Mouse (Mus musculus) limb, embryonic 15.5 days (tissue): ENCODE data around the gene 1700125H20Rik. TPM values are rescaled to one million over a fixed set of nuclear protein-coding genes. Genes with fewer than 3 reads are reported as not detected.

ENCODE experiments used
- ATAC-seq: fragments of 200-750 bp; cut with Nextera tagmentation; 2 replicates; pipeline ENCODE4 v1.8.0; 2017; ENCODE audit warnings: low read depth, moderate TSS enrichment; ENCODE audit not compliant: insufficient number of reproducible peaks, low FRiP score, low TSS enrichment
- H3K27ac ChIP-seq: fragments of 300-500 bp; sonication (generic); 2 replicates; pipeline ENCODE4 v1.5.1; 2015; ENCODE audit warnings: moderate library complexity, mild to moderate bottlenecking, inconsistent platforms
- H3K27me3 ChIP-seq: fragments of 300-500 bp; sonication (generic); 2 replicates; pipeline ENCODE4 v1.6.1; 2015; ENCODE audit warnings: inconsistent platforms
- H3K36me3 ChIP-seq: fragments of 300-500 bp; sonication (generic); 2 replicates; pipeline ENCODE4 v1.6.1; 2015; ENCODE audit warnings: inconsistent platforms
- H3K4me1 ChIP-seq: fragments of 300-500 bp; sonication (generic); 2 replicates; pipeline ENCODE4 v1.6.1; 2015; ENCODE audit warnings: inconsistent platforms
- H3K4me2 ChIP-seq: fragments of 300-500 bp; sonication (generic); 2 replicates; pipeline ENCODE4 v1.6.1; 2015; ENCODE audit warnings: mild to moderate bottlenecking, inconsistent platforms
- H3K4me3 ChIP-seq: fragments of 300-500 bp; sonication (generic); 2 replicates; pipeline ENCODE4 v1.5.1; 2015; ENCODE audit warnings: mild to moderate bottlenecking, inconsistent platforms
- H3K9ac ChIP-seq: fragments of 300-500 bp; sonication (generic); 2 replicates; pipeline ENCODE4 v1.6.1; 2015; ENCODE audit warnings: inconsistent platforms
- H3K9me3 ChIP-seq: fragments of 300-500 bp; sonication (generic); 2 replicates; pipeline ENCODE4 v1.6.1; 2016; ENCODE audit warnings: inconsistent platforms
- WGBS: fragments of 180-500 bp; shearing (Covaris S2); methylation state at CpG from one replicate; pipeline ENCODE4 v1.1.7; 2015; 5-methylcytosine and 5-hydroxymethylcytosine counted together
- polyA plus RNA-seq: library from polyadenylated mRNA; unstranded; fragments of >200 nt; fragmentation: Nextera tagmentation; extraction: Ambion mirVana; gene quantifications from 2 replicates; pipeline ENCODE4 v1.2.1, GENCODE M21; 2015

The 1700125H20Rik gene
- polyA plus RNA-seq, 1 experiment from 2014 or later, result 0.46 TPM

- Histone ChIP-seq H3K36me3 (peaks cover 65% of the 10 kb centered on the region), H3K4me1 (no peaks in the 10 kb centered on the region), H3K27me3 (no peaks in the 10 kb centered on the region), H3K4me3 (no peak overlapping the region), H3K9me3 (no peaks in the 10 kb centered on the region), H3K27ac (no peak overlapping the region), H3K9ac (no peak overlapping the region), H3K4me2 (no peak overlapping the region)
- 94% methylated on average over 12 of the region's 12 CpGs for WGBS
- ATAC-seq, result no peak
Measured at GRCm38 (mm10) chr11:85190741-85191140, 20.5 kb downstream of the 1700125H20Rik start.

DNA sequence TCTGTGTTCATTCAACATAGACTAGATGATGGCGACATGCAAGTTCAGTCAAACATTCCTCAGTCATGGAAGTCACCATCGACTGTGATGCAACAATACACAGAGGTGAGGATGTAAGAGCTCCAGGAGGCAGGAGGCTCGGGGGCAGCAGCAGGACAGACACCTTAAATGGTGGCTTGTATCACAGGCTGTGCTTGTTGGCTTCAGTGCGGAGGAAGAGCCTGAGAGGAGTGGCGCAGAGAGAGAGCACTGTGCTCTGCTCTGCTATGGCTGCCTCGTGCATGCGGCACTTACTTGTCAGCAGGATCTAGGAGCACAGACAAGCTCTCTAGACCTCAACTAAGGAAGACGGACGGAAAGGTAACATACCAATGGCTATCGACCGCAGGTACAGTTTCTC lies 24.0 kb downstream of the 1700125H20Rik start:
- no peak overlapping the region for H3K27ac ChIP-seq
- no peak overlapping the region for H3K9ac ChIP-seq
- 93% methylated on average over 11 of the region's 11 CpGs for WGBS
- ATAC-seq, result no peak
- no peak overlapping the region for H3K4me2 ChIP-seq
- H3K4me1 ChIP-seq, result no peaks in the 10 kb centered on the region
- H3K4me3 ChIP-seq, result no peak overlapping the region
- no peaks in the 10 kb centered on the region for H3K27me3 ChIP-seq
- H3K36me3 ChIP-seq, result peaks cover 84% of the 10 kb centered on the region
- H3K9me3 ChIP-seq, result no peaks in the 10 kb centered on the region

- WGBS, result 90% methylated on average over 9 of the region's 9 CpGs
- Histone ChIP-seq H3K36me3 (peaks cover 85% of the 10 kb centered on the region), H3K27me3 (no peaks in the 10 kb centered on the region), H3K9me3 (no peaks in the 10 kb centered on the region), H3K9ac (no peak overlapping the region), H3K4me1 (no peaks in the 10 kb centered on the region), H3K4me3 (no peak overlapping the region), H3K4me2 (no peak overlapping the region), H3K27ac (no peak overlapping the region)
- no peak for ATAC-seq
Measured at GRCm38 (mm10) chr11:85196046-85196445, 25.8 kb downstream of the 1700125H20Rik start.

DNA sequence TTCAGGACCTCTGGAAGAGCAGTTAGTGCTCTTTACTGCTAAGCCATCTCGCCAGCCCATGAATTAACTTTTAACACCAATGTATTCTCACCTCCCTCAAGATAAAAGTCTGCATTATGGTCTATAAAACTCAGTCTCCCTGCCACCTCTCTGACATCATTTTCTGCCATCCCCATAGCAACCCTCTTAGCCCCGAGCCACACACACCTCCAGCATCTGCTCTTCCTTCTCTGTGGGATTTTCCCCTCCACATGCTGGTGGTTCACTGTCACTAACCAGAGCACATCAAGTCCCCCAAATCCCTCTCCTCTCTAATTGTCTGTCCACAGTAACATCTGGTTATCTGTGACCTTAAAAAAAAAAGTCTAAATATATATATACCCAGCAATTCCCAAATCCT lies 28.7 kb downstream of the 1700125H20Rik start:
- no peak overlapping the region for H3K4me2 ChIP-seq
- peaks cover 83% of the 10 kb centered on the region for H3K36me3 ChIP-seq
- H3K4me3 ChIP-seq, result no peak overlapping the region
- no peak overlapping the region for H3K9ac ChIP-seq
- no peak for ATAC-seq
- no peak overlapping the region for H3K27ac ChIP-seq
- H3K9me3 ChIP-seq, result no peaks in the 10 kb centered on the region
- H3K4me1 ChIP-seq, result no peaks in the 10 kb centered on the region
- H3K27me3 ChIP-seq, result no peaks in the 10 kb centered on the region
- 67% methylated on average over 2 of the region's 2 CpGs for WGBS

GRCm38 (mm10) chr11:85206231-85206630 lies 36.0 kb downstream of the 1700125H20Rik start:
- Histone ChIP-seq H3K9me3 (no peaks in the 10 kb centered on the region), H3K27me3 (no peaks in the 10 kb centered on the region), H3K4me2 (no peak overlapping the region), H3K4me3 (no peak overlapping the region), H3K36me3 (peaks cover 72% of the 10 kb centered on the region), H3K27ac (no peak overlapping the region), H3K9ac (no peak overlapping the region), H3K4me1 (no peaks in the 10 kb centered on the region)
- no peak for ATAC-seq

DNA sequence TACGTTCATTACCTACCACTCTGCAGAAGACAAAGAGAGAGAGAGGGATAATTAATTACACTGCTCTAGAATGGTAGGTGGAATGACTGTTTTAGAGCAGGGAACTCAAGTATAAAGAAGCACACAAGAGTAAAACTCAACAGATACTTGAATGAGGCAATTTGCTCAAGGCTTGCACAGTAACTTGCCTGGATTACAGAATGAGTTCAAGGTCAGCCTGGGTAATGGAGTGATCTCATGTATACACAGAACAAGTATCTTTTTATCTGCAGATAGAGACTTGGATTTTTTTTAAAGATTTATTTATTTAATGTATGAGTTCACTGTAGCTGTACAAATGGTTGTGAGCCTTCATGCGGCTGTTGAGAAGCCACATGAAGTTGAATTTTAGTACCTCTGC lies 40.9 kb downstream of the 1700125H20Rik start:
- ATAC-seq, result no peak
- peaks cover 73% of the 10 kb centered on the region for H3K36me3 ChIP-seq
- no peaks in the 10 kb centered on the region for H3K4me1 ChIP-seq
- no peaks in the 10 kb centered on the region for H3K9me3 ChIP-seq
- no peak overlapping the region for H3K4me3 ChIP-seq
- no peak overlapping the region for H3K27ac ChIP-seq
- no peak overlapping the region for H3K4me2 ChIP-seq
- no peak overlapping the region for H3K9ac ChIP-seq
- 91% methylated on average over 2 of the region's 2 CpGs for WGBS
- H3K27me3 ChIP-seq, result no peaks in the 10 kb centered on the region

DNA sequence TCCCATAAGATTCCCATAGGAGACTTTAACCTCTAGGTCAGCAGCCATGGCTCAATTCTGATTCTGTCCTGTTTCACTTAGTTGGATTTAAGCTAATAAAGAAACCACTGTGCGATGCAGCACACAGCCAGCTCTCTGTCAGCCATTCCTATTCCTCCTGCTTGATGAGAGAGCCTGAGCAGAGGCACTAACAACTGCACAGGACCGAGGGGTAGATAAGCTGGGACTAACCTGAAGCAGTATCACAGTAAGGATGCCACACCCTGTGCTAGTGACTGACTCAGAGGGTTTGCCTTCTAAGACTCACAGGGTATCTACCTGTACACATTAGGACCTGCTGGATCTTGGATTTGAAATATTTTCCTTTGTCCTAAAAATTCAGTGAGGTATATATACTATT lies 43.0 kb downstream of the 1700125H20Rik start:
- Histone ChIP-seq H3K4me3 (no peak overlapping the region), H3K27me3 (no peaks in the 10 kb centered on the region), H3K36me3 (peaks cover 57% of the 10 kb centered on the region), H3K4me1 (no peaks in the 10 kb centered on the region), H3K27ac (no peak overlapping the region), H3K9me3 (no peaks in the 10 kb centered on the region), H3K4me2 (no peak overlapping the region), H3K9ac (no peak overlapping the region)
- no peak for ATAC-seq
- WGBS, result 93% methylated on average over 2 of the region's 2 CpGs

- no peak overlapping the region for H3K9ac ChIP-seq
- no peaks in the 10 kb centered on the region for H3K9me3 ChIP-seq
- 96% methylated on average over 3 of the region's 3 CpGs for WGBS
- no peaks in the 10 kb centered on the region for H3K4me1 ChIP-seq
- no peak overlapping the region for H3K27ac ChIP-seq
- ATAC-seq, result no peak
- H3K4me2 ChIP-seq, result no peak overlapping the region
- H3K4me3 ChIP-seq, result no peak overlapping the region
- no peaks in the 10 kb centered on the region for H3K27me3 ChIP-seq
- H3K36me3 ChIP-seq, result peaks cover 44% of the 10 kb centered on the region
Measured at GRCm38 (mm10) chr11:85214679-85215078, 44.5 kb downstream of the 1700125H20Rik start.

DNA sequence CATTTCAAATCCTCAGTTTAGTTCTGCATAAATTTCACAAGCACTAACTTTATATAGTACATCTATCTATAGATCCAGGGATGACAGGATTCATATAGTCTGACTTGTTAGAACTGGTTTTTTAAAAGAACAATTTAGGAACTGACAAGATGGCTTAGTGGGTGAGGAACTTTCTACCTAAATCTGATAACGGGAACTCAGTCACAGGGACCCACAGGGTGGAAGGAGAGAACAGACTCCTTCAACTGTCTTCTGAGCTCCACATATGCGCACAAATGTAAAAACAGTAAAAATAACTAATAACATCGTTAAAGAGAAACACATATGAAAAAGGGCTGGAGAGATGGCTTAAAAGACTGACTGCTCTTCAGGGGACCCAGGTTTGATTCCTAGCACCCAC lies 48.8 kb downstream of the 1700125H20Rik start:
- Histone ChIP-seq H3K4me3 (no peak overlapping the region), H3K9ac (no peak overlapping the region), H3K4me2 (no peak overlapping the region), H3K27me3 (no peaks in the 10 kb centered on the region), H3K36me3 (peaks cover 19% of the 10 kb centered on the region), H3K27ac (no peak overlapping the region), H3K9me3 (no peaks in the 10 kb centered on the region), H3K4me1 (no peaks in the 10 kb centered on the region)
- no peak for ATAC-seq
- WGBS, result 83% methylated on average over 3 of the region's 3 CpGs

DNA sequence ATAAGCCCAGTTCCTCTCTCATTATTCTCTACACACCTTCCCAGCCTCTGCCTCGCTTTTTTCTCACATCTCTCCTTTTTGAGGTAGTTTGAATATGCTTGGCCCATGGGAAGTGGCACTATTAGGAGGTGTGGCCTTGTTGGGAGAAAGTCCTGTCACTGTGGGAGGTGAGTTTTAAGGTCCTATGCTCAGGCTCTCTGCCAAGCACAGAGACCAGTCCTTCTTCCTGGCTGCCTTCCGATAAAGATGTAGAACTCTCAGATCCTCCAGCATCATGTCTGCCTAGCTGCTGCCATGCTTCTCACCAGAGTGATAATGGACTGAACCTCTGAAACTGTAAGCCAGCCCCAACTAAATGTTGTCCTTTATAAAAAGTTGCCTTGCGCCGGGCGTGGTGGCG lies 52.4 kb downstream of the 1700125H20Rik start:
- WGBS, result 96% methylated on average over 6 of the region's 6 CpGs
- no peak overlapping the region for H3K27ac ChIP-seq
- H3K4me2 ChIP-seq, result no peak overlapping the region
- no peak overlapping the region for H3K4me3 ChIP-seq
- peaks cover 20% of the 10 kb centered on the region for H3K36me3 ChIP-seq
- H3K9ac ChIP-seq, result no peak overlapping the region
- H3K9me3 ChIP-seq, result no peaks in the 10 kb centered on the region
- H3K27me3 ChIP-seq, result no peaks in the 10 kb centered on the region
- 0 out of 2 replicates have a peak, but pooled peaks cover 2% of the 10 kb centered on the region for H3K4me1 ChIP-seq
- ATAC-seq, result no peak

- 0 out of 2 replicates have a peak, but pooled peaks cover 2% of the 10 kb centered on the region for H3K4me1 ChIP-seq
- WGBS, result 95% methylated on average over 3 of the region's 3 CpGs
- no peak for ATAC-seq
- no peaks in the 10 kb centered on the region for H3K27me3 ChIP-seq
- no peak overlapping the region for H3K9ac ChIP-seq
- H3K4me2 ChIP-seq, result no peak overlapping the region
- H3K36me3 ChIP-seq, result peaks cover 20% of the 10 kb centered on the region
- no peak overlapping the region for H3K27ac ChIP-seq
- no peak overlapping the region for H3K4me3 ChIP-seq
- H3K9me3 ChIP-seq, result no peaks in the 10 kb centered on the region
Measured at GRCm38 (mm10) chr11:85223248-85223647, 53.0 kb downstream of the 1700125H20Rik start.
